Mouse (Mus musculus) liver, postnatal 0 days (tissue): Measurements from ENCODE around the gene Slc41a3.

ENCODE experiments used
- CTCF ChIP-seq: sonication (generic); IDR thresholded peaks from 2 replicates; pipeline ENCODE4 v1.5.1; 2016; ENCODE audit warnings: antibody characterized with exemption, low read depth
- EP300 ChIP-seq: IDR thresholded peaks from 2 replicates; pipeline ENCODE4 v1.6.1; 2016; ENCODE audit warnings: antibody characterized with exemption, low read depth, mild to moderate bottlenecking

- no peak for TF ChIP-seq CTCF
- TF ChIP-seq EP300, result no peak
Observed at GRCm38 (mm10) chr6:90689500-90689899, 85.0 kb downstream of the Slc41a3 start.
